Mouse (Mus musculus) myocyte (in vitro differentiated cells): ENCODE data around the gene Dact3.

Source experiments
- CEBPB ChIP-seq: IDR thresholded peaks from 2 replicates; pipeline ENCODE4 v1.6.1; 2011; ENCODE audit warnings: mild to moderate bottlenecking, moderate library complexity; ENCODE audit not compliant: poor library complexity, insufficient read depth, severe bottlenecking
- TCF12 ChIP-seq: IDR thresholded peaks from one replicate; pipeline ENCODE4 v1.6.1; 2011; ENCODE audit warnings: mild to moderate bottlenecking, control low read depth; ENCODE audit not compliant: poor library complexity, insufficient read depth, severe bottlenecking
- TCF3 ChIP-seq: IDR thresholded peaks from one replicate; pipeline ENCODE4 v1.6.1; 2011; ENCODE audit warnings: low read depth, control low read depth; ENCODE audit not compliant: insufficient read length

- TF ChIP-seq CEBPB (no peak), TCF12 (no peak), TCF3 (no peak)
Measured at GRCm38 (mm10) chr7:16848579-16848978, 26.5 kb upstream of the Dact3 start.
